Mouse (Mus musculus) urinary bladder, adult 18-20 months (tissue): ENCODE measurements around the gene Dpm2.

Source experiments
- DNase-seq, 2 experiments: peaks; one replicate each; pipeline ENCODE4 v3.0.0; 2022; ENCODE audit warnings: low spot score in 2 of 2, mixed read lengths in 2 of 2

The Dpm2 gene

DNA sequence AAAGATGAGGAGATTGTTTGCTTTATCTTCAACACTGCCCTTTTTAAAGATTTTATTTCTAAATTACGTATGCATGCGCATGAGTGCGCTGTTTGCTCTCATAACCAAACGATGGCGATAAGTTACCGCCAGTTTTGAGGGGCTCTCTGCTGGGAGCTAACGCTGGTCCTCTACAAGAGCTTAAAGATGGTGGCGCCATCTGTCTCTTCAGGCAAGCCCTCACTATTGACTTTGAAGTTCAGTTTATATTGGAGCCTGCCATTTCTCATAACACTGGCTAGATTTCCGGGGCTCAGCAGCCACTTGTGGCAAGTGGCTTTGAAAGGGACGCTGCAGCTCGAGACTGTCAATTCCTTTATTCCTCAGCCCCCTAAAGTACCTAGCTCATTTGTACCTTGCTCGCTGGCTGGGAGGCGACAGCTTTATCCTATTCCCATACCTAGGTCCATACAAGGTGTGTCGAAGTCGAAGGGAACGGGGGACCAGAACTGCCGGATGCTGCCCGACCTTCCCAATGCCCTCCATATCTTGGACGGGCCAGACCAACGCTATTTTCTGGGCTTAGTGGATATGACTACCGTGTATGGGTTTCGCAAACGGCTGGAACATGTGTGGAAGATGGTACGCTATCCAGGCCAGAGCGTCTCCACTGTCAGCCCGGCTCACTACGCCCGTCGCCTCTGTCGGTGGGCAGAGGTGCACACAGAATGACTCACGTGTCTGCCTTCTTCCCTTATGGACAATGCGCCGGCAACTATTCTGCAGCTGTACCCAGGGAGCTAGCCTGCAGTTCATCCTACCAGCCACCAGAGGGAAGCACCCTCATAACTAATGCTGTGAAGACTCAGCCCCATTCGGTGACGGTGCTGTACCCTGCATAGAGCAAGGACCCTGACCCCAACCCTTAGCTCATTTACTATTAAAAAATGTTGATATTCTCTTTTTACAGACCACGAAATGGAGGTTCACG is 12.5 kb downstream of the Dpm2 start:
- DNase-seq: peak; percentile 67 to 71

DNA sequence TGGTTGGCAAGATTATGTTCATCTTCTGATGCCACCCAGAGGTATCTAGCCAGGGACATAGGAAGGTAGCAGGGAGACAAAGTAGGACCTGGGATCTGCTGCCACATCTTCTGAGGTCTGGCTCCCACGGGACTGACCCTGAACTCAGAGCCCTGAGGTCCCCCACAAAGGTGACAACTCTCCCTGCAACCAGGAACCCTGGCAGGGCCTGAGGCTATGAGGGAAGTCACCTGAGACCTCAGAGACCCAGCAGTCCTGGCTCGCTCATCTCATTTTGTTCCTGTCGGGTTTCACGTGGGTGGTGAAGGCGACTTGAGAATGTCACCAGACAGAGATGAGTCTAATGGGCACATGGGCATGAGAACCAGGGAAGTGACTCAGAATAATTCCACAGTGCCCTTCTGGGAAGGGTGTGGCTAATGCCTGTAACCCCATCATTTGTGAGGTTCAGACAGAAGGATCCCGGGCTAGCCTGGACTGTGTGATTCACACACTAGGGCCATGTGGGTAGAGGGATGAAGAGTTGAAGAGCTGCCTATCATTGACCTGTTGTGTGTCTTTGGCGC is 14.6 kb downstream of the Dpm2 start:
- DNase-seq: no peak

DNA sequence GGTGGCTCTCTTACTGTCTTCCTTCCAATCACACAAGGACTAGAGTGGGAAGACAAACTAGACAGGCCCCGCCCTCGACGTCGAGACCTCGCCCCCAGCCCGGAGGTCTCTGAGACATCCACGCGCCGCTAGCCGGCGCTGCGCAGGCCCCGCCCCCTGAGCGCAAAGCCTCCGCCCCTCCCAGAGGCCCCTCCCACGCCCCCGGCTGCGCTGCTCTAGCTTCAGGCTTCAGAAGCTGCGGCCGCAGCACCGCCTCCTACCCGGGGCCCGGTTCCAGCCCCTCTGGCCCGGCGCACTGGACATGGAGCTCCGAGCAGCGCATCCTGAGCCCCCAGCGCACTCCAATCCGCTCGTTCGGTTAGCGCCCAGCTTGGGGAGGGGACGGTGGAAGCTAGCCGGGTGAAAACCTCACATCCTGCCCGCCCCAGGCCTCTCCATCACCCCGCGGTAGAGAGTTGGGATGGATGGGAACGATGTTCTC is 16.3 kb downstream of the Dpm2 start, which contains the start of gene St6galnac4:
Gene St6galnac4 (plus strand): TSS at position 225 of the 481 bp plus-strand sequence.
- peak; percentile 74 to 84 for DNase-seq

DNA sequence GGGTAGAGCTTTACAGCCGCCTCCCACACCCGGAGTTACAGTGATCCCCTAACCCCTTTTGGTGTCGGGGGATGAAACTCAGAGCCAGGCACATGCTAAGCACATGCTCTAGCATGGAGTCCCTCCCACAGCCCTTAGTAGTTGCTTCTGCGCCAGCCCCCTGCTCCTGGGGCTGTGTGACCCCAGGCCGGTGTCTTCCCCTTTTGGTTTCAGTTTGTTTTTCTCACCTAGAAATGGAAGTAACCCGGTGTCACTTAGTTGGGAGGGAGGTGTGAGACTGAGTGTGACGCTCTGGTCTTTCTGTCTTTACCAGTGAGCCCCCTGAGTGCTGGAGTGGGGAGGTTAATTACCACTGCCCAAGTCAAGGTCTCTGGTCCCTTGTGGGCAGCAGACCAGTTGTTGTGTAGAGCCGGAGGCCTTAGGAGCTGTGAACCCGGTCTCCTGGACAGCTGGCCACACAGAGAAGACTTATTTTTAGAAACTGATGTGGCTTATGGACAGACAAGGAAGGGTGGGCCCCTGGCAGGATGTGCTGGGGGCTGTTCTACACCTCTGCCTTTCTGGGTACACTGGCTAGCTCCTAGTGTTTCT is 17.2 kb downstream of the Dpm2 start:
- DNase-seq: no peak

DNA sequence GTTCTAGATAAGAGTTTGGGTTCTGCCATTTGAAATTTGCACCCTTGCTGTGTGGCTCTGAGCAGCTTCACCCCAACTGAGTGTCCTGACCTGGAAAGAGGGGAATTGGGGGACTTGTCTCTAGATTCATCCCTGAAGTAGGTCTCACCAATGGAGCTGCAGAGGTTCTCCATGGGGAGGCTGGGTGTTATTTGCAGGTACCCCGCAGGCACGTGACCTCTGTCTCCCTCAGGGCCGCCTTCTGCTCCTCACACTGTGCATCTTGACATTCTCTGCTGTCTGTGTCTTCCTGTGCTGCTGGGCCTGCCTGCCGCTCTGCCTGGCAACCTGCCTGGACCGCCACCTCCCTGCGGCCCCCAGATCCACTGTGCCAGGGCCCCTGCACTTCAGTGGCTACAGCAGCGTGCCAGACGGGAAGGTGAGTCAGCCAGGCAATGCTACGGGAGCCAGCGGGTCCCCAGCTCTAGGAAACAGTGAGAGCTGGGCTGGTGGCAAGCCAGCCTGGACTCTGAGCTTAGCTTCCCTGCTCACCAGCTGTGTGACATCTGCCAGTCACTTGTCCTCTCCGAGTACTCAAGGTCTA is 18.6 kb downstream of the Dpm2 start:
- DNase-seq: no peak

DNA sequence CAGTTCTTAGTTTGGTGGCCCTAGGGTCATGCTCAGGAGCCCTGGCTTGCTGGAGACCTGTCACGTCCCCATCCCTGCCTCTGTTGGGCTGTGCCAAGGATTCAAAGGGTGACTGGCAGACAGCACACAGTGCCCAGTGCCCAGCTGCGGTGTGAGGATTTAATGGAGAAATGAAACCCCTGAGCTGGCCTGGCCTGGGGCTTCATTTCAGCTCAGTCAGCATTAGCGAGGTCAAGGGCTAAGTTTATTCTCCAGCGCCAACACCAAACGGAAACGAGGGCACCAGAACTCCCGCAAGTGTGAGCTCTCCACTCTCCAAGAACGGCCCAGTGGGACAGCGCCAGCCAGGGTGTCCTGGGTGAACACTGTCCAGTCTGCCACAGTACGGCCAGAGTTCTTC is 19.6 kb downstream of the Dpm2 start:
- DNase-seq: no peak

DNA sequence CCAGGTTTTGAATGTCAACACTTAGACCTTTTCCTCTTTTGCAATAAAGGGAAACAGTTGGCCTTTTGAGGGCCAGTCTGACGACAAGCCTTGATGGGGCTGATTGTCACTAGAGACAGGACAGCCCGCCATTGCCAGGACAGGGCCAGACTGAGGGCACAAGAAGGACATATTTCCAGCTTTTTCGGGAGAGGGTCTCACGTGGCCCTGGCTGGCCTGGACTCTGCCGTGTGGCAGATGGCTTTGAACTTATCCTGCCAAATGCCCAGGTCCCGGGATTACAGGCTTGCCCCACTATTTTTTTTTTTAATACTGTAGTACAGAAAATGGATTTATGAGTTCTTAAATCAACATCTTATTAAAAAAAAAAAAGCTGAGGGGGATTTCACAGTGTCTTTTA is 20.6 kb downstream of the Dpm2 start:
- DNase-seq: no peak

DNA sequence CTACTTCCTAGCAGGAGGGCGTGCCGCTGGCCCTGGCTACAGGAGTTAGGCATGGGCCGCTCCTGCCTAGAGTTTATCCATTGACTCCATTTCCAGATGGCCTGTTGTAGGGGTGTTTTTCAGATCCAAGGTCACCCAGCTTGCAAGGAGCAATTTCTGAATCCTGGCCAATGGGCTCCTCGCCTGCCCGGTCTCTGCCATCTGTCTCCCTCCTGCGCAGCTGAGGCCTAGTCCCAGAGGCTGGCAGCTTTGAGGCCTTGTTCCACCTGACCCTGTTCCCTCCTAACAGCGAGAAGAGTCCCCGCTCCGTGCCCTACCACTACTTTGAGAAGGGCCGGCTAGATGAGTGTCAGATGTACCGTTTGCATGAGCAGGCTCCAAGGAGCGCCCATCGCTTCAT is 26.1 kb downstream of the Dpm2 start:
- DNase-seq: no peak

DNA sequence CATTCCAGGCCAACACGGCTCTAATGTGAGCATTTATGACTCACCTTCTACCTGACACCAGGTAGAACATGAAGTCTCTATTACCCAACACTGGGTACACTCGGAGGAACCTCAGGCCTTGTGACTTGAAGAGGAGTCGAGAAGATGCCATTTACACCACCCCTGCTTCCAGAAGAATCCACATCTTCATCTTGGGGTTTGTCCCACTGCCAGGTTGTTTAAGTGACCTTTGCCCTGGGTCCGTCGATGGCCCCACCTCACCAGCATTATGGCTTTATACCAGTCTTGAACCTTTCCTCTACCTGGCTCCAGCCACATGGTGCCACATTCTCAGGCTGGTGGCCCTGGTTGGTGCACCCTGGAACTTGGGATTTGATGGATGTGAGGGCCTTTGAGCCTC is 26.6 kb downstream of the Dpm2 start:
- DNase-seq: no peak

DNA sequence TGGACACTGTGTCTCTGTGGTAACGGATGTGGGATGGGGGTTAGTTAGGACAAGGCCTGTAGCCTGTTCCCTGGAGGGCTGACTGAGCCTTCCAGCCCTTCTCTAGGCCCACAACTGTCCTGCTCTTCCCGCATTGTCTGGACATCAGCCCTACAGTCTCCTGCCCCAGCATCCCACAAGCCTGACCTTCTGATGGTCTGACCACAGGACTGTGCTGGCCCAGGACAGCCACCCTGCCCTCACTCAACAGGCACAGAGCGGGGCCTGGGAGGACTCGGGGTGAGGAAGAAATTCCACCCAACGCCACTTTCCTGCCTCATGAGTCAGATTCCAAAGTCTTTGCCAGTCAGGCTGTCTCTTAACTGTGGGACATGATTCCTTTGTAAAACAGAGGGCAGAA is 27.0 kb downstream of the Dpm2 start:
- DNase-seq: no peak

DNA sequence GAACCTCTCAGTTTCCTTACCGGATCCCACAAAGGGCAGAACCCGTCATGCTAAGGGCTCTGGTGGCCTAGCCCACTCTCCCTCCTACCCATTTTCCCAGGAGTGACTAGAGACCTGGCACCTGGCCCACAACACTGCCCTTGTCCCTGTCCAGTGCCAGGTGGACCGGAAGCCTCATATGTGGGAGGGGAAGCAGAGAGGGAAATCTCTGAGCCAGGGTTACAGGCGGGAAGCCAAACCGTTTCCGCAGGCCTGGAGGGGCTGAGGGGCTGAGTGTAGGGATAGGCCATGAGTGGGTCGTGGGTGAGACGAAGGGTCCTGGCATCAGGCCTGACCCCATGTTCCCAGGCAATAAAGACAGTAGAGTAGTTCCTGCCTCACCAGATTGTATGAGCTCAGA is 27.8 kb downstream of the Dpm2 start:
- no peak for DNase-seq

DNA sequence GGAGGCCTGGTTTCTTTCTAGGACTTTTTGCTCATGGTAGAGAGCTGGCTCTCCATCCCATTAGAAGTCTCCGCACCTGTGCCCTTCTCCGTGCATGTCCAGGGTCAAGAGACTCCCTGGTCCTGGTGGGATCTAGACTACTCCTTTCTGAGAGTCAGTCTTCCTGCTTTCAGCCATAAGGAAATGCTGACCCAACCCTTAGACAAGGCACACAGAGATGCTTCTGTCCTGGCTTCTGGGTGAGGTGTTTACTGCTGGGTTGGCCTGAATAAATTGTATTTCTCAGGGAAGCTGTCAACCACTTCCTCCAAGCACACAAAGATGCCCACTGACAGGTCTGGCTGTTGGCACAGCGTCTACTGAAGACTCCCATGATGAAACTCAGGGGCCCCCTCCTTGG is 28.8 kb downstream of the Dpm2 start, which contains the start of gene St6galnac6:
Gene St6galnac6 (plus strand): TSS at position 301 of the 400 bp plus-strand sequence.
- DNase-seq: no peak

DNA sequence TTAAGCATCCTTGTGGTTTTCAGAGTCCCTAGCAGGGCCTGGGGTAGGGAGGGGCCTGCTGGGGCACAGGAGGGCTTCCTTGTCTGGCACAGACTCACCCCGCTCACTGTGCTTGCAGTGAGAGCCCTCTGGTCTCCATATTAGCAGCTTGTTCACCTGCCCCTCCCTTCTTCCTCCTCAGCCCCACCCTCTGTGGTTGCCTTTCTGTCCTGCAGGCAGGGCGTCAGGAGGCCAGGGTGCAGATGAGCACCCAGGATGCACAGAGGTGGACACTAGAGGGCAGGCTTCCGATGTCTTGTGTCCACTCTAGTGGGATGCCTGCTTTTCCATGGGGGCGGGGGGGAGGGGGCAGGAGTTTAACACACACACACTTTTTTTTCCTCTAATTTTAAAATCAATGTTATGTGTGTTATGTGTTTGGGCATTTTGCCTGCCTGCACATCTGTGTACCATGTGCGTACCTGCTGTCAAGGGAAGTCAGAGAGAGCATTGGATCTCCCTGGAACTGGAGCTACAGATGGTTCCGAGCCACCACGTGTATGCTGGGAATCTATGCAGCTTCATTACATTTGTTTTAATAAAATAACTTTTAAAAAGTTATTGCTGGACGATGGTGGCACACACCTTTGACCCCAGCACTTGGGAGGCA is 30.9 kb downstream of the Dpm2 start:
- DNase-seq: no peak

DNA sequence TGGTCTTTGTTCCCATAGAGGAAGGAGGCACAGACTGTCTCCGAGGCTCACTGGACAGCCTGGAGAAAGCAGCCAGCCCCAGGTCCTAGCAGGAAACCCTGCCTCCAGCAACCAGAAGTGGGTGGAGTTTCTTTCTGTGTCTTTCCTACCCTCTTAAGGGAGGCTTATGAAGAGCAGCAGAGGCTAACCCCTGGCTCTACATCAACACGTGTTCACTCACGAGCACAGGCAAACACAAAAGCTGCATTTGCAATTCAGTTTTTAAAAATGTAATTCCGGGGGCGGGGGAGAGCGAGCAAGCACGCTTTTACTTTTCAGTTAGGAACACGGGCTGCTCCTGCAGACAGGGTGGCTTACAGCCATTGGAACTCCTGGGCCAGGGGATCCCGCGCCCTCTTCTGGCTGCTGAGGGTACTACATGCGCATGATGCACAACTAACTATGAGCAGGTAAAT is 32.0 kb downstream of the Dpm2 start:
- DNase-seq: peak; percentile 76 to 90

DNA sequence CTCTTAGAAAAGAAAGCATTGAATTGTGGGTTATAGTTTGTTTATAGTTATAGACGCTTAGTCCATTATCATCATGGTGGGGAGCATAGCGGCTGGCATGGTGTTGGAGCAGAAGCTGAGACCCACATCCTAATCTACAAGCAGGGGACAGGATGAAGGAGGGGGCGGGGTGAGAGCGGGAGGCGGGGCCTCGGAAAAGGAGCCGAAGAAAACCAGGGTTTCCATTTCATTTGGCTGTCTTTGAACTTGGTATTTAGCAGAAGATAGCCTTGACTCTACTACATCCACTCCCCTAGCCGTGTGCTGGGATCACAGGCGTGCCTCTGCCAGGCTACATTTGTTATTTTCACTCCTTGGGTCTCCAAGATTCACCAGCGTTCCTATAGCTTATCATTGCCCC is 34.0 kb downstream of the Dpm2 start:
- no peak for DNase-seq

DNA sequence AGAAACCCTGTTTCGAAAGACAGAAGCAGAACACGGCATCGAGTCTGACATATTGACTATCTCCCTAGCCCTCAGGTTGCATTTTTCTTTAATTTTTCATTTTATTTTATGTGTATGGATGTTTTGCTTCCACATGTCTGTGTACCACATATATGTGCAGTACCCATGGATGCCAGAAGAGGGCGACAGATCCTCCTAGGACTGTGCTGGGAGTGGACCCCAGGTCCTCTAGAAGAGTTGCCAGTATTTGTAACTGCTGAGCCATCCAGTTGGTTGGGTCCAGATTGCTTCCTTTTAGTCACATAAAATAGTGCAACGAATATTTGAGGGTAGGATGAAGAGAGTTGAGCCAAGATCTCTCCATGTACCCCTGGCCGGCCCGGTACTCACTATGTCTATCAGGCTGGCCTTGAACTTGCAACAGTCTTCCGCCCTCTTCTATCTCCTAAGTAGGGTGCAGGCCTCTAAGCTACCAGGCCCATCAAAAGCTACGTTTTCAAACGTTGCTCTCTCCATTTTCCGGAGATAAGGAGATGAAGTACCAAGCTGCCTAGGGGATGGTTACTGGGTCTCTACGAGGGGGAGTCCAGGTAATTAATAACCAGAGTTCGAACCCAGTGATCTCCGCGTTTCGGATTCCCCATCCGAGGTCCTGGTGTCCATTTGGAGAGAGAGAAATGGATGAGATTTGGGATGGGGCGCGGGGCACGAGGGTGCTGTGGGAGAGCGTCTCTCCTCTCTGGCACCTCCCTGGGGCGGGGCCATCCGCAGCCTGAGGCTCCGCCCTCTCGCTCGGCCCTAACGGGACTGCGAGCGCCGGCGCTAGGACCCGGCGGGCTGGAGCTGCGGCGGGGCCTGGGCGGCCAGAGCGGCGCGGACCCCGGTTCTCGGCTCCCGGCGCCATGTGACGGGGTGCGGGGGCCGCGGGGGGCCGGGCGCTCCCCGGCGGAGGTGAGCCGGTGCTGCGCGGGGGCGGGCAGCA is 35.8 kb downstream of the Dpm2 start:
- peak; percentile 71 to 72 for DNase-seq

DNA sequence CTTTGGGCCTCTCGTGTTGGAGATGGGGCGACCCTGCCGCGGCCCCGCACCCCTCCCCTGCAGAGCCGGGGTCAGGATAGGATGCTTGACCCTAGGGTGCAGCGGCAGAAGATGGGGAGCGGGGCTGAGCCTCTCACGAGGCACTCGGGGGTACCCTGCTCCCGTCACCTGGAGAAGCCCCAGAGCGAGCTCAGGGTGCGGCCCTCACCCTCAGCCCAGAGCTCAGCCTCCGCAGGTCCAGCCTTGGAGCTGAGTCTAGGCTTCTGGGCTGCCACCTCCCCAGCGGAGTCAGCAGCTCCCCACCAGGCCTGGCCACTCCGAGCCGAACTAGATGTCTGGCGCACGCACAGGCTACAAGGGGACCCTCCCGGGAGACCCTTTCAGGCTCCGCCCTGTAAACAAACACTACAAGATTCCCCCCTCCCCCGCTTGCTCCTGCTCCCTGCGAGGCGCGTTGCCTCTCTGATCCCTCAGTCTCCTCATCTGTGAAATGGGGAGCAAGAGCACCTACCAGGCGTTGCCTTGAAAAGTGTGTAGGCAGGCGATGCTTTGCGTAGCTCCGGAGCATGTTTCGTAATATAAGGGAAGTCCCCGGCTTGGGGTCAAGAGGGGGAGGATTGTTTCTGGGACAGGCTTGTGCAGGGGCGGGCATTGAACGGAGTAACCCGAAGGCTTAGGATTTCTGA is 36.7 kb downstream of the Dpm2 start:
- DNase-seq: no peak

DNA sequence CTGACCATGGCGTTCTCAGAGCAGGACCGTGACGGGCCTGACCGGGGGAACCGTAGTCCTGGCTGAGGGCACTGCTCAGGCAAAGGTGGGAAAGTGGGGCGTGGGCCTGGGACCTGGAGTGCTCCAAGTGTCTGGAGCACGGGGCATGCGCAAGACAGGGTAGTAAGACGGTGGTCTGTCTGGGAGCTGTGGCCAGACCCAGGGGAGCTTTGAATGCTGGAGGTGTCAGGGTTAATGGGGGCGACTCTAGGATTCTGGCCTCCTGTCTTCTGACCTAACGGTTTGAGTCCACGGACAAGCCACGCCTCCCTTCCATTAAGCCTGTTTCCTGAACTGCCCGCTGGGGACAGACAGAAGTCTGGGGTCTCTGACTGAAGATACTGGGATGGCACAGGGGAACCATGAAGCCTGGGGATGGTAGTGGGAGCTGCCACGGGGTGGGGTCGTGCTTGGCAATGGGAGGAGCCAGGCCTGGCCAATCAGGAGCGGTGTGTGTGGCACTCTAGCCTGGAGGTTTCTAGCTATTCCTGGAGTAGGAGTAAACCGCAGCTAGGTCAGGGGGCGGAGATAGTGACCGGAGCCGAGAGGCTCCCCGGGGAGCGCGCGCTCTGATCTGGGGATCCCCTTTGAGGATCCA is 37.6 kb downstream of the Dpm2 start:
- peak in 1 of 2 experiments; percentile 65 for DNase-seq

DNA sequence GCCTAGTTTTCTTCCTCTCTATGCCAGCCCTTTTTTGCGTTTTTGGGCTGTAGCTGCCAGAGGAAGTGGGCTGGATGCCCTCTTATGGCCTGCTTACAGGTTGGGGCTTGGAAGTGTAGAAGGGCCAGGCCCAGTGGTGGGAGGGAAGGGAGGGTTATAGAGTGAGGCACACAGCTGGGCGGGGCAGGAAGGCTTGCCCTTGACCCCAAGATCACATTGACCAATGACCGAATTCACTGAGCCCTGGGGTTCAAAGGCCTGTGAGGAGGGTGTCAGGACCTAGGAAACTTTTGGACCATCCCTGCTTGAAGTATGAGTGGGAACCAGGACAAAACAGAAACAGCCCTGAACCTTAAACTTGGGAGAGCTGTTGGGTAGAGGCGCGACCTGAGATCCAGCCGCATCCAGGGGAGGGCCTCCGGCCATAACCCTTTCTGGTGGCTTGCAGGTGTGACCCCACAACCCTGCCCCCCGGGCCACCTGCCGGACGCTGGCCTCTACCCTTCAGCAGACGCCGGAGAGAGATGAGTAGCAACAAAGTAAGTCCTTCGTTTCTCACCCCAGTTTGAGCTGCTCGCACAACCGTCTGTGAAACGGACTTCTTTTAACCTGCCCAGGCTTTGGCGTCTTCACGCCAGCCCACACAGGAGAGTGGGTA is 38.2 kb downstream of the Dpm2 start:
- no peak for DNase-seq
